Mouse (Mus musculus) embryonic facial prominence, embryonic 15.5 days (tissue): ENCODE measurements at regions not wholly inside any gene's neighbourhood (a gene's known extent, or its start where the extent isn't known, plus 50 kb on each side); places are given as distances from the start of the nearest gene placed in this dataset.

Experiments used
- ATAC-seq: fragments of 200-750 bp; cut with Nextera tagmentation; 2 replicates; pipeline ENCODE4 v1.8.0; 2017; ENCODE audit warnings: low read depth, moderate TSS enrichment; ENCODE audit not compliant: insufficient number of reproducible peaks, low FRiP score, low TSS enrichment
- H3K27ac ChIP-seq: fragments of 300-500 bp; sonication (generic); replicated peaks from 2 replicates; pipeline ENCODE4 v1.5.1; 2015; ENCODE audit warnings: mild to moderate bottlenecking, inconsistent platforms
- H3K27me3 ChIP-seq: fragments of 300-500 bp; sonication (generic); 2 replicates; pipeline ENCODE4 v1.6.1; 2015; ENCODE audit warnings: inconsistent platforms
- H3K36me3 ChIP-seq: fragments of 300-500 bp; sonication (generic); 2 replicates; pipeline ENCODE4 v1.6.1; 2015; ENCODE audit warnings: mild to moderate bottlenecking, inconsistent platforms
- H3K4me1 ChIP-seq: fragments of 300-500 bp; sonication (generic); 2 replicates; pipeline ENCODE4 v1.6.1; 2015; ENCODE audit warnings: inconsistent platforms
- H3K4me2 ChIP-seq: fragments of 300-500 bp; sonication (generic); replicated peaks from 2 replicates; pipeline ENCODE4 v1.6.1; 2015; ENCODE audit warnings: mild to moderate bottlenecking, inconsistent platforms
- H3K4me3 ChIP-seq: fragments of 300-500 bp; sonication (generic); replicated peaks from 2 replicates; pipeline ENCODE4 v1.5.1; 2015; ENCODE audit warnings: mild to moderate bottlenecking, inconsistent platforms
- H3K9ac ChIP-seq: fragments of 300-500 bp; sonication (generic); 2 replicates; pipeline ENCODE4 v1.6.1; 2015; ENCODE audit warnings: inconsistent platforms
- H3K9me3 ChIP-seq: fragments of 300-500 bp; sonication (generic); replicated peaks from 2 replicates; pipeline ENCODE4 v1.6.1; 2016; ENCODE audit warnings: inconsistent platforms
- WGBS: fragments of 180-500 bp; shearing (Covaris S2); methylation state at CpG from one replicate; pipeline ENCODE4 v1.1.7; 2015; 5-methylcytosine and 5-hydroxymethylcytosine counted together

- 78% methylated on average over 4 of the region's 4 CpGs for WGBS
- H3K36me3 ChIP-seq, result no peaks in the 10 kb centered on the region
- H3K27ac ChIP-seq, result no peak overlapping the region
- ATAC-seq, result no peak
- H3K27me3 ChIP-seq, result no peaks in the 10 kb centered on the region
- no peaks in the 10 kb centered on the region for H3K9me3 ChIP-seq
- H3K4me1 ChIP-seq, result no peaks in the 10 kb centered on the region
- H3K4me3 ChIP-seq, result no peak overlapping the region
- H3K9ac ChIP-seq, result no peak overlapping the region
- H3K4me2 ChIP-seq, result no peak overlapping the region
Measured at GRCm38 (mm10) chr14:100607109-100607508, 322.6 kb upstream of the Klf12 start.

DNA sequence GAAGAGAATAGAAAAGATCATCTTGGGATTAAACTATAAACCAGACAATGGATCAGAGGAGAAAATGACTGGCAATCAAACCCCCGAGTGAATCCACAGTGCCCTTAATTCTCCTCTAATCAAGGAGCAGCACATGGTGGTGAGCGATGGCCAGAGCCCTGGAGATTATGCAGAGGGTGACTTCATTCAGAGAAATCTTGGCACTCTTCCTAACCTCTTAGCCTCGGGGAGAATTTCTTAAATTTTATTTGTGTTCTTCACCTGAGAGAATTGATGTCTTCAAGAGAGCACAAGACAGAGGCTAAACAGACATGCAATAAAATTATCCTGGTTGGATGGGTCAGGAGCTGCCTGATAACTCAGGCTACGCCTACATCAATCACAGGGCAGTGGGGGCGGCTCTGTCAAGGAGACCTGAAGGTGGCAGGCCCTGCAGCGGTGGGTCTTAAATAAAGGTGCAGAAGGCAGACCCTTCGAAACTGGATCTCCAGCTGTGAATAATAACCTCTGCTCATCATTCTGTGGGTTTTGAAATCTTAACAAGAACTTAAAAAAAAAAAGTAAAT lies 316.5 kb upstream of the Klf12 start:
- no peak for ATAC-seq

DNA sequence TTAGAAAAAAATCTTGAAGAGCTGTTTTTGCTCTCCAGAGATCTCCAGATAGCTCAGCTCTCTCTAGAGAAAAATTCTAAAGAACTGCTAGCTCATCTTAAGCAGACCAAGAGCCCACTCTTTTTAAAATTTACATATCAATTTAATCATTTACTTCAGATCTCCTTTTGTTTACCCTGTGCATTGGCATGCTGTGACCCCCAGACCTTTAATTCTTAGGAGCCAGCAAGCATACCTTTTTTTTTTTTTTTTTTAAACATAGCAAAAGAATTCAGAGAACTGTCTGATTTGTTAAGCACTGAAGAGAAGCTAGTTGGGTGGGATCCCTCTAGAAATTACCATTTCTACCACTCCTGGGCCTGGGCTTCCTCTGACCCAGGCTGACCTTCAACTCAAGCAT lies 285.5 kb upstream of the Klf12 start:
- H3K27me3 ChIP-seq, result no peaks in the 10 kb centered on the region
- no peaks in the 10 kb centered on the region for H3K9me3 ChIP-seq
- no peak overlapping the region for H3K9ac ChIP-seq
- H3K36me3 ChIP-seq, result no peaks in the 10 kb centered on the region
- no peak for ATAC-seq
- no peak overlapping the region for H3K27ac ChIP-seq
- no peak overlapping the region for H3K4me2 ChIP-seq
- no peak overlapping the region for H3K4me3 ChIP-seq
- no peaks in the 10 kb centered on the region for H3K4me1 ChIP-seq

More for the DNA sequence above, 316.5 kb upstream of the Klf12 start:
- H3K4me1 ChIP-seq, result no peaks in the 10 kb centered on the region
- no peak overlapping the region for H3K27ac ChIP-seq
- H3K9me3 ChIP-seq, result no peaks in the 10 kb centered on the region
- H3K27me3 ChIP-seq, result no peaks in the 10 kb centered on the region
- WGBS, result 44% methylated on average over 7 of the region's 7 CpGs
- H3K4me2 ChIP-seq, result no peak overlapping the region
- no peak overlapping the region for H3K4me3 ChIP-seq
- no peak overlapping the region for H3K9ac ChIP-seq
- H3K36me3 ChIP-seq, result no peaks in the 10 kb centered on the region

GRCm38 (mm10) chr14:100561884-100562283 lies 277.4 kb upstream of the Klf12 start:
- no peak overlapping the region for H3K27ac ChIP-seq
- H3K9ac ChIP-seq, result no peak overlapping the region
- no peak for ATAC-seq
- H3K9me3 ChIP-seq, result no peaks in the 10 kb centered on the region
- 87% methylated on average over 3 of the region's 3 CpGs for WGBS
- no peak overlapping the region for H3K4me3 ChIP-seq
- H3K4me2 ChIP-seq, result no peak overlapping the region
- 0 out of 2 replicates have a peak, but pooled peaks cover 4% of the 10 kb centered on the region for H3K4me1 ChIP-seq
- H3K27me3 ChIP-seq, result no peaks in the 10 kb centered on the region
- H3K36me3 ChIP-seq, result no peaks in the 10 kb centered on the region

GRCm38 (mm10) chr14:100558378-100558777 lies 273.9 kb upstream of the Klf12 start:
- H3K4me1 ChIP-seq, result 0 out of 2 replicates have a peak, but pooled peaks cover 4% of the 10 kb centered on the region
- no peak overlapping the region for H3K4me2 ChIP-seq
- H3K4me3 ChIP-seq, result no peak overlapping the region
- H3K27me3 ChIP-seq, result no peaks in the 10 kb centered on the region
- no peaks in the 10 kb centered on the region for H3K9me3 ChIP-seq
- WGBS, result 4% methylated on average over 4 of the region's 4 CpGs
- H3K9ac ChIP-seq, result no peak overlapping the region
- ATAC-seq, result no peak
- no peak overlapping the region for H3K27ac ChIP-seq
- H3K36me3 ChIP-seq, result no peaks in the 10 kb centered on the region

- H3K27me3 ChIP-seq, result no peaks in the 10 kb centered on the region
- no peaks in the 10 kb centered on the region for H3K9me3 ChIP-seq
- no peak overlapping the region for H3K4me2 ChIP-seq
- 48% methylated on average over 2 of the region's 2 CpGs for WGBS
- no peak overlapping the region for H3K9ac ChIP-seq
- no peak overlapping the region for H3K27ac ChIP-seq
- H3K4me3 ChIP-seq, result no peak overlapping the region
- no peak for ATAC-seq
- no peaks in the 10 kb centered on the region for H3K4me1 ChIP-seq
- H3K36me3 ChIP-seq, result no peaks in the 10 kb centered on the region
Measured at GRCm38 (mm10) chr14:100552466-100552865, 268.0 kb upstream of the Klf12 start.

DNA sequence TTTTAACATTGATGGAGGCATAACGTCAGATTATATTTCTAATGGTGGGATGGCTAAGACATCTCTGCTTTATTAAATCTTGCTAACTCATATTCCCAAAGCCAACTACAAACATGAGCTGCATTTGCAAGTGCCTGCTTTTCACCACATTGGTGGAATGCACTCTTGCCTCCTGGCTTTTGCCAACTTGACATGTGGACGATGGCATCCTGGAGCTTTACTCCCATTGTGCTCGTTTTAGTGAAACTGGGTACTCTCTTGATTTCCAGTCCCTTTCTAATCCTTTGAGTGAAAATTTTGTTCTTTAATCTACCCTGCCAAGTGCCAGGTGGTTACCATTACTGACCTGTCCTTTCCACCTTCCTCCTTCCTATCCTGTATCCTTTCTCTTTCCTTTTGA lies 265.8 kb upstream of the Klf12 start:
- WGBS, result 67% methylated on average over 3 of the region's 3 CpGs
- H3K4me2 ChIP-seq, result no peak overlapping the region
- no peak overlapping the region for H3K27ac ChIP-seq
- no peak for ATAC-seq
- H3K9ac ChIP-seq, result no peak overlapping the region
- no peaks in the 10 kb centered on the region for H3K36me3 ChIP-seq
- no peaks in the 10 kb centered on the region for H3K27me3 ChIP-seq
- no peaks in the 10 kb centered on the region for H3K4me1 ChIP-seq
- H3K4me3 ChIP-seq, result no peak overlapping the region
- H3K9me3 ChIP-seq, result no peaks in the 10 kb centered on the region

- Histone ChIP-seq H3K9me3 (no peaks in the 10 kb centered on the region), H3K4me2 (no peak overlapping the region), H3K36me3 (no peaks in the 10 kb centered on the region), H3K27ac (no peak overlapping the region), H3K27me3 (no peaks in the 10 kb centered on the region), H3K9ac (no peak overlapping the region), H3K4me1 (no peaks in the 10 kb centered on the region), H3K4me3 (no peak overlapping the region)
- WGBS, result 90% methylated on average over 2 of the region's 2 CpGs
- ATAC-seq, result no peak
Measured at GRCm38 (mm10) chr14:100530217-100530616, 245.7 kb upstream of the Klf12 start.

GRCm38 (mm10) chr14:100529758-100530157 lies 245.3 kb upstream of the Klf12 start:
- Histone ChIP-seq H3K4me1 (no peaks in the 10 kb centered on the region), H3K9ac (no peak overlapping the region), H3K36me3 (no peaks in the 10 kb centered on the region), H3K4me3 (no peak overlapping the region), H3K4me2 (no peak overlapping the region), H3K27ac (no peak overlapping the region), H3K27me3 (no peaks in the 10 kb centered on the region), H3K9me3 (no peaks in the 10 kb centered on the region)
- 92% methylated on average over 1 of the region's 1 CpGs for WGBS
- no peak for ATAC-seq

GRCm38 (mm10) chr14:100509396-100509795 lies 224.9 kb upstream of the Klf12 start:
- H3K9ac ChIP-seq, result no peak overlapping the region
- no peak for ATAC-seq
- 21% methylated on average over 2 of the region's 2 CpGs for WGBS

DNA sequence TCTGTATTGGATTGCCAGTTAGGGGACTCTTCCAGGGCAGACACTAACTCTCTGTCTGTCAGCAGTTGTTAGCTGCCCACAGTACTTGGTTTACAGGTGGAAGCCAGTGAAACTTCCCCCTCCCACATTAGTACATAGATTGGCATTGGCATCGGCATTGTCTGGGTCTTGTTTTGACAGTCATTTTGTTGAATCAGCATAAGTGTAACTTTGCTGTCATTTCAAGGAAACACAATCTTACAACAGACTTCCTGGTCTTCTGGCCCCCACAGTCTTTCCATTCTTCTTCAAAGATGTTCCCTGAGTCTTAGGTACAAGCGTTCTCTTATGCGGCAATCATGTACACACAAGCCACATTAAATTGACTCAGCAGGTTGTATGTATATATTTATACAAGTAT lies 223.6 kb upstream of the Klf12 start:
- 78% methylated on average over 3 of the region's 3 CpGs for WGBS
- H3K9me3 ChIP-seq, result no peaks in the 10 kb centered on the region
- no peak for ATAC-seq
- H3K4me2 ChIP-seq, result no peak overlapping the region
- no peaks in the 10 kb centered on the region for H3K27me3 ChIP-seq
- H3K36me3 ChIP-seq, result no peaks in the 10 kb centered on the region
- no peak overlapping the region for H3K9ac ChIP-seq
- H3K4me1 ChIP-seq, result no peaks in the 10 kb centered on the region
- H3K4me3 ChIP-seq, result no peak overlapping the region
- no peak overlapping the region for H3K27ac ChIP-seq

More at GRCm38 (mm10) chr14:100509396-100509795, 224.9 kb upstream of the Klf12 start:
- Histone ChIP-seq H3K4me1 (no peaks in the 10 kb centered on the region), H3K9me3 (no peaks in the 10 kb centered on the region), H3K27ac (no peak overlapping the region), H3K36me3 (no peaks in the 10 kb centered on the region), H3K4me2 (no peak overlapping the region), H3K4me3 (no peak overlapping the region), H3K27me3 (no peaks in the 10 kb centered on the region)

GRCm38 (mm10) chr14:100507616-100508015 lies 223.1 kb upstream of the Klf12 start:
- H3K4me2 ChIP-seq, result no peak overlapping the region
- no peak overlapping the region for H3K27ac ChIP-seq
- no peaks in the 10 kb centered on the region for H3K4me1 ChIP-seq
- H3K9ac ChIP-seq, result no peak overlapping the region
- ATAC-seq, result no peak
- no peaks in the 10 kb centered on the region for H3K9me3 ChIP-seq
- H3K27me3 ChIP-seq, result no peaks in the 10 kb centered on the region
- H3K4me3 ChIP-seq, result no peak overlapping the region
- H3K36me3 ChIP-seq, result no peaks in the 10 kb centered on the region
